Mouse (Mus musculus): ENCODE results near the gene Acot13.
"Not testable (repeated sequence)": the region's sequence is repeated elsewhere in the genome, so short reads cannot be mapped to it uniquely, and the experiment has no call there.

Acot13 gene

DNA sequence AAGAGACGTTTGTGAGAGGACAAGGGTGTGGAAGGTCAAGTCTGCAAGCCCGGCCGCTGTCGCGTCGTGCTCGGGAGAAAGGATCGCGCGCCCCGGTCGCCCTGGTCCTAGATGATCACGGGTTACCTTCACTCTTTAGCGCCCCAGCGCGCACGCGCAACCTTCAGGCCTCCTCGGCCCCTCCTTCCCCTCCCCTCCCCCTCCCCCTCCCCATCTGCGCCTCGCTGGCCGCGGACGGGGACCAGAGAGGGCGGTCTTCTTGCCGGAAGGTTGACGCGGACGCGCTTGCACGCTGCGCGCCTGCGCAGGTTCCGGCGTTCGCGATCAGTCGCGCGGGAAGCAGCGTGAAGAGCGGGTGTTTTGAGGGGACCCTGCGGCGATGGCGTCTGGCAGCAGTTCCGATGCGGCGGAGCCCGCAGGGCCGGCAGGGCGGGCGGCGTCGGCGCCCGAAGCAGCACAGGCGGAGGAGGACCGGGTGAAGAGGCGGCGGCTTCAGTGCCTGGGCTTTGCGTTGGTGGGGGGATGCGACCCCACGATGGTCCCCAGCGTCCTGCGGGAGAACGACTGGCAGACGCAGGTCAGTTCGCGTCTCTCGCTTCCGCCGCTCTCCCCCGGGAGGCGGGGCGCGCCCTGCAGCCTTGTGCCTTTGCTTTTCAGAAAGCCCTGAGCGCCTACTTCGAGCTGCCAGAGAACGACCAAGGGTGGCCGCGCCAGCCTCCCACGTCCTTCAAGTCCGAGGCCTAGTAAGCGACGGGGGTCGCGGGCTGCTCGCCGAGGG, at the start of gene Acot13, which contains the start of gene Tdp2:
Acot13 (minus strand) TSS at position 188 of the 778 bp plus-strand sequence.
Tdp2 (plus strand) TSS at position 327 of the 778 bp plus-strand sequence.
- DNase-seq (ENCODE audit: low read depth, low spot score) = peak; percentile 99

DNA sequence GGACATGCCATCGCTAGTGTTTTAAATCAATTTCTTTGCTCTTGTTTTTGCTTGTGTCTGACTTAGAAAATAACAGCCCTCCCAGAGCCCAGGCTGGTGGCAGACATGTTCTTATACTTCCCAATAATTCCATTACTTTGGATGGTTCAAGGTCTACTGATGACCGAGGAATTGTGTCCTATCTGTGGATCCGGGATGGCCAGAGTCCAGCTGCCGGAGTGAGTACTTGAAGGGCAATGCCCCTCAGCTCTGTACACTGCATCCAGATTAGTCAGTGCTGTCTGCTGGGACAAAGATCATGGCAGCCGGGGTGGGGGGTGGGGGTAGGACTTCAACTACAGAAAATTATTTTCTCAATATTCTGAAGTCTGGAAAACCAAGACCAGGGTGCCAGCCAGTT, 49.4 kb upstream of the Acot13 start:
- no peak for DNase-seq (ENCODE audit: low read depth, low spot score)

DNA sequence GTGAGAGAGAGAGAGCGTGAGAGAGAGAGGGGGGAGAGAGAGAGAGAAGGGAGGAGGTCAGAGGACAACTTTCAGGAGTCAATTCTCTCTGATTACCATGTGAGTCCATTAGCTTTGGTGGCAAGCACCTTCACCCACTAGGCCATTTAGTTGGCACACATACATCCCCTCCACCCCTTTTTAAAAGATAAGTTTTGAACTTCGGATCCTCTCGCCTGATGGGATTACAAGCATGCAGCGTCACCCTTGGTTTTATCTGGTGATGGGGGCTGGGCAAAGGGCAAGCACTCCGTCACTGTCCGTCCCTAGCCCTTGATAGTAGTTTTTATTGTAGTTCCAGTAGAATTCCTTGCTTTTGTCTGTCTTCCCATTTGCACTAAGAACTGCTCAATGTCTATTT, 48.9 kb upstream of the Acot13 start:
- DNase-seq (ENCODE audit: low read depth, low spot score) = no peak

DNA sequence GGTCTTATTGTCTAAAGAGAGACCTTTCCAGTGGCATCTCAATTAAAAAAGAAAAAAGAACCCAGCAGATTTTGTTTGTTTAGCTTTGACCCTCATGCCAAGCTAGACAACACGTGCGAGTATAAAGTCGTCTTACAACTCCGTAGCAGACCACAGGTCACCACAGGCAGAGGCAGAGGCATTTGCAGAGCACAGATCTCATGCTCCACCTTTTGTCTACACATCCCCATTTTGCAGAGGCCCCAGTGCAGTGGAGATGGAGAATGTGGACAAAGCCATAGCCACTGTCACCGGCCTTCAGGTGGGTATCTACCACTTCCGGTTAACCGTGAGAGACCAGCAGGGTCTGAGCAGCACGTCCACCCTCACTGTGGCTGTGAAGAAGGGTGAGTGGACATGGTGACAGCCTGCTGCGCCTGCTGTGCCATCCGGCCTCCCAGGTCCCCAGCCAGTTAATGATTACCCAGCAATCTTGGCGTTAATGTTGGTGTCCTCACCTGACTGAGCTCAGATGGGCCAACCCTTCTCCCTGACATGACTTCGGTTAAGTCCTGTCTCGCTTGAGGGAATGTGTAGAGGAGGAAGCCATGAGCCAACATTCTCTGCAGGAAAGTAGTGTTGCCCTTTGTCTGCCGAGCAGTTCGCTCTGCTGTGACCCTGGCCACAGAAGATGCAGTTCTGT, 48.2 kb upstream of the Acot13 start:
- no peak for DNase-seq (ENCODE audit: low read depth, low spot score)

DNA sequence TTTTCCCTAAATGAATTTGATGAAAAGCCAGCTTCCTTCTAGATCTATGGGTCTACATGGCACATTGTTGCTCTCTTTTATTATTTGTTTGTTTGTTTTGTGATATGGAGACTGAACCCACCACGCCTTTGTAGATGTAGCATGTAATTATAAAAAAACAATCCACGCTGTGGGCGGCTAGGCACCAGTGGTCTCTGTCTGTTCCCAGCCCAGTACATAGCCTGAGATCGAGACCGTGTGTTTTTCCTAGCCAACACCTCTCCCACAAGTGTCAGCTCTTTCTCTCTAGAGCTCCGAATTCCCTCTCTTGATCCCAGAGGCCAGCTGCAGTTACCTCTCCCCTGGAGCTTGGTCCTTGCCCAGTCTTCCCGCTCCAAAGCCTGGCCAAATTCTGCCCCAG, 36.9 kb upstream of the Acot13 start:
- DNase-seq (ENCODE audit: low read depth, low spot score) = no peak

DNA sequence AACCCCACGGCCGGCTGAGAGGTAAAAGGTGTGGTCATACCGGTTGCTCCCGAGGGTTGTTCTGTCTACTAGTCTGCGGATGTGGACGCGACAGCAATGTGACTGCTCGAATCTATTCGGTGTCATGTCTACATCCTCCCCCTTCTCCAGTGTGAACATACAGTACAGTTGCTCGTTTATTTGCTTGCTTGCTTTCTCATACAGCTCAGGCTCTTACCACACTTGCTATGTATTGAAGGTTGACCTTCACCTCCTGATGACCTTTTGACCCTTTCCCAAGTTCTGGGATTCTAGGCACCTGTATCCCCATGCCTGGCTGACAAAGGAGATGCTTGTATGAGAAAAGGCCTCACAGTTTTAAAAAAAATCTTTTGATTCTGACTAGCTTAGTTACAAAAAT, 36.4 kb upstream of the Acot13 start:
- DNase-seq (ENCODE audit: low read depth, low spot score) = no peak

DNA sequence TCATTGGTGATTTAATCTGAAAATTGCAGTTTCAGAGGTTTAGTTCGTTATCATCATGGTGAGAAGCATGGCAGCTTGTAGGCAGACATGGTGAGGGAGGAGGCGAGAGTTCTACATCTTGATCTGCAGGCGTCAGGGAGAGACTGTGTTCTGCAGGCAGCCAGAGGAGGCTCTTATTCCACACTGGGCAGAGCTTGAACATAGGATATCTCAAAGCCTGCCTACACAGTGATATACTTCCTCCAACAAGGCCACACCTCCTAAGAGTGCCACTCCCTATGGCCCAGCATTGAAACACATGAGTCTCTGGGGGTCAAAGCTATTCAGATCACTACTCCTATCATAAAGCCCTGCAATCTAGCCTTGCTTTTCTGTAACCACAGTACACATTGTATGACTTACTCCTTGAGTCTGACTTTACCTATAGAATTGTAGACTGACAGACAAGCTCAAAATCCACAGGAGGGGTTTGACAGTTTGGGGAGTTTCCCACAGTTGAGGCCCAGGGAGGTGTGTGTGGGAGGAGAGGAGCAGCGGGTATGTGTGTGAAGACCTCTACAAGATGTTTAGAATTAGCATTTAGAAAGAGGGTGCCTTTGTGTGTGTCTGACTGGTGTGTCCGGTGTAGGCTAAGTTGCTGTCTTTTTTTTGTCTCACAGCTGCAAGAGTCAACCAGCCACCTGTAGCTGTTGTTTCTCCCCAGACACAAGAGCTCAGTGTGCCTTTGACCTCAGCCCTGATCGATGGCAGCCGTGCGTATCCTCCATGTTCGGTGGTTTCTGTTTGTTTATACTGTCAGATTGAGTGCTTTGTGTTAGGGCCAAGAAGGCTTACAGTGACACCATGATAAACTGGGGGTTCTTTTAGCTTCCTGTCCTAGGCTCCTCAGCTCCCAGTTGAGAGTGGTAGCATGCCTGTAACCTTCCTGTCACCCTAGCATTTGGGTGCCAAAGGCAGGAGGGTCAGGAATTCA, 35.4 kb upstream of the Acot13 start:
- DNase-seq (ENCODE audit: low read depth, low spot score) = no peak

DNA sequence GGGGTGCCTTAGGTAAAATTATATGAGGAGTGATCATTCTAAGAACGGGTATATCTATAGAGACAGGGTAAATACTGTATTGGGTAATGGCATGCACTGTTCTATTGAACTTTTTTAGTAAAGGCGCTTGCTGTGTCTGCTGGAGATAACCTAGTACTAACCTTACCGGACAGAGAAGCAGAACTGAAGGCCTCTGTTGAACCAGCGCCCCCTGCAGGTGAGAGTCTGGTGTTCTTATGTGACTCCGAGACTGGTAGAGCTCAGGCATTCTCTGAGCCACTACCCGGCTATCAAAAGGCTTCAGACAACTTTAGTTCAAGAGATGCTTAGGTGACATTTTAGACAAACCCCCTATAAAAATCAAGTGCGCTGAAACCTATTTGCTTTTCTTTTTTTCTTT, 31.2 kb upstream of the Acot13 start:
- DNase-seq (ENCODE audit: low read depth, low spot score) = peak; percentile 20

DNA sequence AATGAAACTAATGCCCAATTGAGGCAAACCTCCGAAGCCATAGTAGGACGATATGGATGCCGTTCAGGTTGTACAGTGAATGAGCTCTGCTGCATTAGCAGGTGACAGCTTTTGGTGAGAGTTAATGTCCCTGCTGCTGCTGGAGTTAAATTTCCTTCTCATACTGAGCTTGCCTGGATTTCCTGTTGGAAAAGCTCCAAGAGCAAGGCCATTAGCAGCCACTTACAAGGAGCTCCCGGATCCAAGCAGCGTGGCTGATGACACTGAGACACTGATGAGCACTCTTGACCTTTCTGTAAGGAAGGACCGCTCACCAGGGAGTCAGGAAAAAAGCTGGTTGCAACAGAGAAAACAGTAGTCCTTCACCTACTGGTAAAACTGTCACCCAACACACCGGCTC, 30.7 kb upstream of the Acot13 start:
- no peak for DNase-seq (ENCODE audit: low read depth, low spot score)

DNA sequence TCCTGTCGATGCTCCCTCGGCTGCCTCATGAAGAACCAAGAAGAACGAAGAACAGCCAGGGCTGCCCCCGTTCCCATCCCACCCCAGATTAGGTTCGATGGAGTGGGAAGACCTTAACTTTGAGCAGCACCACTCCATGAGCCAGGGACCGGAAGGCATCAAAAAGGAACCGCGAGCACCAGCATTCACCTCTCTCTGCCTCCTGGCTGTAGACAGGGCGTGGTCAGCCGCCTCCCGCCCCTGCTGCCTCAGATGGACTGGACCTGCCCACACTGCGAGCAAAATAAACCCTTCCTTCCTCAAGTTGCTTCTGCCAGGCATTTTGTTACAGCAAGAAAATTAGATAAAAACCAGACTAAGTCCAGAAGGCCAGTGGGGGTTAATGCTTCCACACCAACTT, 29.7 kb upstream of the Acot13 start:
- no peak for DNase-seq (ENCODE audit: low read depth, low spot score)

DNA sequence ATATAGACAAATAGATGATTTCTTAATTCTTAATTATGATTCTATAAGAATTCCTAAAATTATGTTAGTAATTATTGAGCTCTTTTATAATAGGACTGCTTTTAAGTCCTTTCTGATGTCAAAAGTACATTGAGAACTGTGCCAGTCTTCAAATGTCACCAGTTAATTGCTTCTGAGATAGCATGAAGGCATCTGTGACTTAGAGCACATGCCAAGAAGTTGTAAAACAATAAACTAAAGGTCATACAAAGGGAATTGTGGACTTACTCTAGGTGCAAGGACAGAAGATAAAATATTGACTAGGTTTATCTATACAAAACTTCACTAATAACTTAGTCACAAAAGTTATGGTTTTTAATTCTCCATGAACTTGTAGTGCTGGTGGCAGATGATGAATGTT, 27.8 kb upstream of the Acot13 start:
- no peak for DNase-seq (ENCODE audit: low read depth, low spot score)

DNA sequence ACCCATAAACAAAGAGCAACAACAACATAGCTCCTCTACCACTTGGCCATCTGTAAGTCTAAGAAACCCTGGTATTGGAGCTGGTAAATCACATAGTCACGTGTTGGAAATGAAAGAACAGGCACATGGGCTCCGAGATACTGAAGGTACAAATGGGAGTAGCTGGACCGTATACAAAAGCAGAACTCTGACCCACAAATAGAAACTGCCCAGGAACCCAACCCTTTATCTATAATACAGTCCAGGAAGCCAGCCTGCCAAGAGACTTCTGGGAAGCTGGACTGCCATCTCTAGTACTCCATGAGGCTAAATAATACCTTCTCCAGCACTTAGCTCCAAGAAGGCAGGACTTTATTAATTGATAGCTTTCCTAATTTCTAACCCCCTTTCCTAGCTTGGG, 21.2 kb upstream of the Acot13 start:
- DNase-seq (ENCODE audit: low read depth, low spot score) = no peak

DNA sequence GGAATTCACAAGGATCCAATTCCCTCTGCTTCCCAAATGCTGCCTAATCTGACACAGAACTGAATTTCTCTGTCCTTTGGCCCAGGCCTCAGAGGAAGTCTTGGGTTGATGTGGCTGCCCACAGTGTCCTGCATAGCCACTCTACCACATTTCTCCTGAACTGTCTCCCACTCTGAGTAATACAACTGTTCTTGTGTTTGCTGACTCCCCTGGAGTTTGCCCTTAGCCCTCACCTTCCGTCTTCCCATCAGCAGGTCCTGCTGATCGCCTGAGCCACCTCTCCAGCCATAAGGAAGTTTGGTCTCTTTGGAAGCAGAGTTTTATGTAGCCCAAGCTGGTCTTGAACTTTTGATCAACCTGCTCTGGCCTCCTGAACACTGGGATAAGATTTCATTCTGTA, 20.6 kb upstream of the Acot13 start:
- DNase-seq (ENCODE audit: low read depth, low spot score) = no peak

DNA sequence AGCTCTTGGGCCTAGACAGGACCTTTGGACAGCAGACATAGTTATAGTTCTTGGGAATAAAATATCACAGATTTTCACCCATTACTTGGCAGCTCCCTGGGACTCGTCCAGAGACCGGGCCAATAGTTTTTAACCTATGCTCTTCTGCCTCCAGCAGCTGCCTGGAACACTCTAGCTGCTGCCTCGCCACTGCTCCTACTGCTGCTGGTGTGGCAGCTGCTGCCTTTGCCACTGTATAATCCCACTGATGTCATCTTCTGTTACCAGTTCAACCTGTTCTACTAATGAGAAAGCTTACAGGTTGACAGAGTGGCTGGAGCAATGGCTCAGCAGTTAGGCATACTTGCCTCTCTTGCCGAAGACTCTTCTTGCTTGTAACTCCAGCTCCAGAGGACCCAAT, 18.0 kb upstream of the Acot13 start:
- DNase-seq (ENCODE audit: low read depth, low spot score) = no peak

DNA sequence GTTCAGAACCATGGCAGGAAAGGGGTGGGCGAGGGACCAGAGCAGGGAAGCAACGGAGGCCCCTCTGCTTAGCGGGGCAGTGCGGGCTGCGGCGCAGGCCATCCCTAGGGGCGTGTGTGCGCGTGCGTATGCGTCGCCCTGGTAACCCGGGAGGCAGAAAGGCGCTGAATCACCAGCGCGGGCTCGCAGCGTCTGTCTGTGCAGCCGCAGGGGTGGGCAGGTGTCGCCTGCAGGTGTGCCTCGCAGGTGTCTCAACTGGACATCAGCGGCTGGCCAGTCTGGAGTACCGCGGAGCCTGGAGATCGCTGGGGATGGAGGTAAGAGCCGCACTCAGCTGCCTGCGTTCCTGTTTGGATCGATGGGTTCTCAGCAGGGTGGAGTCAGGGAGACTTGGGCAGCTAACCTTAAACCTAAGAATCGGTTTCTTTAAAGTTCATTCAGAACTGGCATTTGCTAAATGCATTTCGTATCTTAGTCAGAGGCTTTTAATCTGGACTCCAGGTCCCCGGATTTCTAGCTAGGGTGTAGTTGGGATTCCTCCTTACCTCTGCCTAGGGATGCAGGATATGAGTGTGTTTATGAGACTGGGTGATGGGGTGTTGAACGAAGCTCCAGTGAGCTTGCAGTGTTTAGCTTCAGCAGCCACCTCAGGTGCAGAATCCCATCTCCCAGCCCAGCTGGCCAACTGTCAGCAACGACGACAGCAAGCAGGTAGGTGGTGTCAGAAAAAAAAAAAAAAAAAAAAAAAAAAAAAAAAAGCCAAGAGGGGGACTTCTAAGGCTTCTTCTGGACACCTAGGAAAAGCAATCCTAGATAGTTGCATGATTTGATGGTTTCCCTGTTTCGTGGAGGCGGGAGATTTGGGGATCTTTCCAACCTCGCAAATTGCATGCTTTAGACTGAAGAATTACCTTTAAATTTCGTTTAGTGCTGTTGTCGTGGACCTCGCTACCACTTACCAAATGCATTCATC, 13.9 kb upstream of the Acot13 start, which contains the start of gene D130043K22Rik:
D130043K22Rik (plus strand) TSS at position 153 of the 973 bp plus-strand sequence.
- DNase-seq (ENCODE audit: low read depth, low spot score) = peak; percentile 69

DNA sequence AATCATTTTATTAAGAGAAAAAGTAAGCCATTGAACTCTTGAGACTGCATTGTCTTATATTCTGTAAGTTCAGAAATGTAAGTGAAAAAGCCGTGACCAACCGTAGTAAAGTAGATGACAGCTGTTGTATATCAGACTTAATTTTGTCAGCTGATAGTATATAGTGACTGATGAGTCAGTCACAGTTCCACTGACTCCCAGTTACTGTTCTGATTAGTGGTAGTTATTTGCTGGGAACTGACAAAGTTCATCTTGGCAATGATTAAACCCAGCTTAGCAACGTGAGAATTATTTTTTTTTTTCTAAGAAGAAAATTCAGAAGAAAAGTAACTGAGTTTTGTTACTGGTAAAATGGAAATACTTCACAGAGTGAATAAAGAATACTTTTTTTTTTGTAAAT, 10.4 kb upstream of the Acot13 start:
- DNase-seq (ENCODE audit: low read depth, low spot score) = no peak

DNA sequence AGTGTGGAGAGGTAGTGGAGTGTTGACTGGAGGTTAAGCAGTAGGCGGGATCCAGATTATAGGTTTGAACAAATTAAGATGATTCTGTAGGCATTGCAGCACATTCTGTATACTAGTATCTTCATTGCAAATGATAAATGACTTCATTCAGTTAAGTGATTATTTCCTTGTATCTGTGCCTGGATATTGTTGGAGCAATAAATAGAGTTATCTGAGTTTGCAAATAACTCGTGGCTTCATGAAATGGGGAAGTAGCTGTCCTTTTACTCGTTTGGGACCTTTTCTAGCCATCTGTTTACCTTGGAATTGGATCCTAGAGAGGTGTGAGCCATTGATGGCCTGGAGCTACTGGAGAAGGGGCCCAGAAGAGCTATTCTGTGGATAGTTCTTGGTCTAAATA, 8.5 kb upstream of the Acot13 start:
- no peak for DNase-seq (ENCODE audit: low read depth, low spot score)

DNA sequence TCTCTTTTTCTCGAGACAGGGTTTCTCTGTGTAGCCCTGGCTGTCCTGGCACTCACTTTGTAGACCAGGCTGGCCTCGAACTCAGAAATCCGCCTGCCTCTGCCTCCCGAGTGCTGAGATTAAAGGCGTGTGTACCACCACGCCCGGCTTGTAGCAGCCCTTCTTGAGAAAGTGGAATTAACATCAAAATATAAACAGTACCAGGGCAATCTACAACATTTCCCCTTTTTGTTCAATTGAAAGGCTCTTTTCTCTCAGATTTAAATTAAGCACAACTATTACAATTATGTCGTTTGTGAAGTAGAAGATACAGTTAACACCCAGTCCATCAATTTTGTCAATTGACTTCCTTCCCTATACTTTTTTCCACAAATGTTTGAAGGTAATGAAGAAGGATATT, 6.4 kb upstream of the Acot13 start:
- DNase-seq (ENCODE audit: low read depth, low spot score) = not testable (repeated sequence)

DNA sequence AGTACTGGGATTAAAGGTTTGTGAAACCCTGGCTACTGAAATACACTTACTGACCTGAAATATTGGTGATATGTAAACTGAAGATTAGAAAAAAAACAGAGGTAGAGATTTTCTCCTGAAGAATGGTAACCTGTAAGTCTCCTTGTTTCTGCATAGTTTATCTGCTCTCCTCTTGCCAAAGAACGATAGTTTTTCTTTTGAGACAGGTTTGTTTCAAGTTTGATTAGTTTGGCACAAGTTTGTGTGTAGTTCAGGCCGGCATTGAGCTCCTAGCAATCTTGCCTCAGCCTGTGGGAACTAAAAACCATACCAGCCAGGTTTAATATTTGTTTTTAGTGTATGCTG, 1.4 kb upstream of the Acot13 start:
- no peak for DNase-seq (ENCODE audit: low read depth, low spot score)

DNA sequence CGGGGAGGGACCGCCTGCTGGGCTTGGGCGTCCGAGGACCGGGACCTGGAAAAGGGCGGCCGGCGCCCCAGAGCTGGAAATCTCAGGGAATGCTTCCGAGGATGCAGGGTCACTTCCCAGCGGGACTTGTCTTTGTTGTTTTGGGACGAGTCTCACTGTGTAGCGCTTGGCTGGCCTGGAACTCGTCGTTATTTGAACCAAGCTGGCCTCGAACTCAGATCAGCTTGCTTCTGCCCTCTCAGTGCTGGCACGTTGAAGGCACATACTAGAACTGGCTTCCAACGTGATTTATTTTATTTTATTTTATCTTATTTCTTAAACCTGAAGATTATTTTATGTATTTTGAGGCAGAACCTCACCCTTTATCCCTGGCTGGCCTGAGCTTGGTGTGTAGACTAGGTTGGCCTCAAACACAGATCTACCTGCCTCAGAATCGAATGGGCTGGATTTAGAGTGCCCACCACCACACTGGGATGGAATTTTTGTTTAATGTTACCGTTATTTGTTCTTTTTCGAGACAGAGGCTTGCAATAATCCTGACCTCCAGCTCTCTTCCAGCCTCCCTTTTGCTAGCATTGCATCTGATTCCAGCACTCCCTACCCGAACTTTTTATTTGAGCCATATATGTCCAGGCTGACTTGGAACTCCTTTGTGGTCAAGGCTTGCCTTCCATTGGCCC, 931 bp upstream of the Acot13 start:
- DNase-seq (ENCODE audit: low read depth, low spot score) = no peak
